Mouse (Mus musculus): ENCODE results near the gene Dnm3. TPM values are rescaled to one million over a fixed set of nuclear protein-coding genes. Genes with fewer than 3 reads are reported as not detected.
"Not testable (repeated sequence)": the region's sequence is repeated elsewhere in the genome, so short reads cannot be mapped to it uniquely, and the experiment has no call there.

The Dnm3 gene
- total RNA-seq, 2 experiments from 2014 or later = 3.4 to 5.9 TPM

- DNase-seq (ENCODE audit: low spot score) = no peak
Observed at GRCm38 (mm10) chr1:162436672-162437071, 41.2 kb downstream of the Dnm3 start.

- DNase-seq (ENCODE audit: low spot score) = no peak
Observed at GRCm38 (mm10) chr1:162428904-162429303, 48.9 kb downstream of the Dnm3 start.

GRCm38 (mm10) chr1:162425930-162426478 is 51.8 kb downstream of the Dnm3 start:
- DNase-seq (ENCODE audit: low spot score) = no peak

GRCm38 (mm10) chr1:162422826-162423225 is 55.0 kb downstream of the Dnm3 start:
- DNase-seq (ENCODE audit: low spot score) = no peak

- no peak for DNase-seq (ENCODE audit: low spot score)
Observed at GRCm38 (mm10) chr1:162413791-162414190, 64.0 kb downstream of the Dnm3 start.

GRCm38 (mm10) chr1:162412787-162413429 is 64.9 kb downstream of the Dnm3 start:
- DNase-seq (ENCODE audit: low spot score) = no peak

GRCm38 (mm10) chr1:162410207-162410965 is 67.4 kb downstream of the Dnm3 start:
- DNase-seq (ENCODE audit: low spot score) = no peak

GRCm38 (mm10) chr1:162394549-162394948 is 83.3 kb downstream of the Dnm3 start:
- DNase-seq (ENCODE audit: low spot score) = peak; percentile 6

GRCm38 (mm10) chr1:162388442-162389165 is 89.2 kb downstream of the Dnm3 start:
- no peak for DNase-seq (ENCODE audit: low spot score)

- DNase-seq (ENCODE audit: low spot score) = not testable (repeated sequence)
Observed at GRCm38 (mm10) chr1:162373068-162373467, 104.8 kb downstream of the Dnm3 start.

GRCm38 (mm10) chr1:162369726-162370125 is 108.1 kb downstream of the Dnm3 start:
- DNase-seq (ENCODE audit: low spot score) = no peak

GRCm38 (mm10) chr1:162361978-162362377 is 115.9 kb downstream of the Dnm3 start:
- no peak for DNase-seq (ENCODE audit: low spot score)

- no peak for DNase-seq (ENCODE audit: low spot score)
Observed at GRCm38 (mm10) chr1:162359270-162359669, 118.6 kb downstream of the Dnm3 start.

- peak; percentile 22 for DNase-seq (ENCODE audit: low spot score)
Observed at GRCm38 (mm10) chr1:162358036-162358435, 119.8 kb downstream of the Dnm3 start.

- DNase-seq (ENCODE audit: low spot score) = no peak
Observed at GRCm38 (mm10) chr1:162356481-162356880, 121.4 kb downstream of the Dnm3 start.

GRCm38 (mm10) chr1:162354780-162355179 is 123.1 kb downstream of the Dnm3 start:
- DNase-seq (ENCODE audit: low spot score) = no peak

- DNase-seq (ENCODE audit: low spot score) = no peak
Observed at GRCm38 (mm10) chr1:162353831-162354230, 124.0 kb downstream of the Dnm3 start.

- DNase-seq (ENCODE audit: low spot score) = no peak
Observed at GRCm38 (mm10) chr1:162349306-162349705, 128.5 kb downstream of the Dnm3 start.

GRCm38 (mm10) chr1:162346456-162347011 is 131.3 kb downstream of the Dnm3 start:
- DNase-seq (ENCODE audit: low spot score) = no peak

GRCm38 (mm10) chr1:162337170-162337569 is 140.7 kb downstream of the Dnm3 start:
- no peak for DNase-seq (ENCODE audit: low spot score)

- peak; percentile 65 for DNase-seq (ENCODE audit: low spot score)
Observed at GRCm38 (mm10) chr1:162336640-162337039, 141.2 kb downstream of the Dnm3 start.

- no peak for DNase-seq (ENCODE audit: low spot score)
Observed at GRCm38 (mm10) chr1:162336224-162336623, 141.6 kb downstream of the Dnm3 start.
